Mouse (Mus musculus) midbrain, embryonic 12.5 days (tissue): Measurements from ENCODE around the gene Ahdc1. TPM values are rescaled to one million over a fixed set of nuclear protein-coding genes. Genes with fewer than 3 reads are reported as not detected.
A peak's percentile ranks its signal among the peaks of the same experiment; 100 is the strongest.

Experiments used
- ATAC-seq: fragments of 200-750 bp; cut with Nextera tagmentation; 2 replicates; pipeline ENCODE4 v1.8.0; 2017; ENCODE audit warnings: low read depth, moderate TSS enrichment, moderate library complexity; ENCODE audit not compliant: low FRiP score
- H3K27ac ChIP-seq: fragments of 300-500 bp; sonication (generic); replicated peaks from 2 replicates; pipeline ENCODE4 v1.5.1; 2016; ENCODE audit warnings: mild to moderate bottlenecking
- H3K27me3 ChIP-seq: fragments of 300-500 bp; sonication (generic); 2 replicates; pipeline ENCODE4 v1.6.1; 2016; ENCODE audit warnings: mild to moderate bottlenecking
- H3K36me3 ChIP-seq: fragments of 300-500 bp; sonication (generic); 2 replicates; pipeline ENCODE4 v1.6.1; 2016
- H3K4me1 ChIP-seq: fragments of 300-500 bp; sonication (generic); 2 replicates; pipeline ENCODE4 v1.6.1; 2016
- H3K4me2 ChIP-seq: fragments of 300-500 bp; sonication (generic); replicated peaks from 2 replicates; pipeline ENCODE4 v1.6.1; 2016; ENCODE audit warnings: mild to moderate bottlenecking, moderate library complexity
- H3K4me3 ChIP-seq: fragments of 300-500 bp; sonication (generic); 2 replicates; pipeline ENCODE4 v1.5.1; 2016; ENCODE audit warnings: mild to moderate bottlenecking
- H3K9ac ChIP-seq: fragments of 300-500 bp; sonication (generic); replicated peaks from 2 replicates; pipeline ENCODE4 v1.6.1; 2016; ENCODE audit warnings: mild to moderate bottlenecking, moderate library complexity
- H3K9me3 ChIP-seq: fragments of 300-500 bp; sonication (generic); 2 replicates; pipeline ENCODE4 v1.6.1; 2016; ENCODE audit warnings: mild to moderate bottlenecking
- WGBS: fragments of 180-500 bp; shearing (Covaris S2); methylation state at CpG from one replicate; pipeline ENCODE4 v1.1.7; 2016; 5-methylcytosine and 5-hydroxymethylcytosine counted together
- polyA plus RNA-seq: library from polyadenylated mRNA; unstranded; fragments of >200 nt; fragmentation: Nextera tagmentation; extraction: Ambion mirVana; gene quantifications from 2 replicates; pipeline ENCODE4 v1.2.1, GENCODE M21; 2016

Ahdc1 gene
- polyA plus RNA-seq, 1 experiment from 2014 or later: 9.1 TPM

GRCm38 (mm10) chr4:132974904-132975303, 36.2 kb upstream of the Ahdc1 start:
- ATAC-seq: no peak
- H3K4me3 ChIP-seq: peak overlapping the region; percentile 22; the same call in 1 of the 2 replicates
- peak overlapping the region; percentile 37 for H3K4me2 ChIP-seq
- no peaks in the 10 kb centered on the region for H3K9me3 ChIP-seq
- H3K27ac ChIP-seq: no peak overlapping the region
- H3K27me3 ChIP-seq: peaks cover 65% of the 10 kb centered on the region
- H3K36me3 ChIP-seq: no peaks in the 10 kb centered on the region
- no peak overlapping the region for H3K9ac ChIP-seq
- WGBS: 1% methylated on average over 15 of the region's 15 CpGs
- H3K4me1 ChIP-seq: peaks cover 22% of the 10 kb centered on the region

GRCm38 (mm10) chr4:132975791-132976190, 35.3 kb upstream of the Ahdc1 start:
- 42% methylated on average over 3 of the region's 3 CpGs for WGBS
- Histone ChIP-seq H3K27me3 (peaks cover 63% of the 10 kb centered on the region), H3K4me3 (no peak overlapping the region), H3K4me1 (peaks cover 22% of the 10 kb centered on the region), H3K4me2 (no peak overlapping the region), H3K9ac (no peak overlapping the region), H3K9me3 (no peaks in the 10 kb centered on the region), H3K27ac (no peak overlapping the region), H3K36me3 (no peaks in the 10 kb centered on the region)
- ATAC-seq: no peak

GRCm38 (mm10) chr4:132976729-132977128, 34.3 kb upstream of the Ahdc1 start:
- WGBS: 86% methylated on average over 6 of the region's 6 CpGs
- no peak for ATAC-seq
- no peak overlapping the region for H3K9ac ChIP-seq
- H3K27ac ChIP-seq: no peak overlapping the region
- H3K27me3 ChIP-seq: peaks cover 59% of the 10 kb centered on the region
- no peaks in the 10 kb centered on the region for H3K36me3 ChIP-seq
- H3K4me2 ChIP-seq: no peak overlapping the region
- H3K9me3 ChIP-seq: no peaks in the 10 kb centered on the region
- H3K4me3 ChIP-seq: no peak overlapping the region
- peaks cover 22% of the 10 kb centered on the region for H3K4me1 ChIP-seq

GRCm38 (mm10) chr4:132977597-132977996, 33.5 kb upstream of the Ahdc1 start:
- no peak for ATAC-seq
- Histone ChIP-seq H3K4me3 (no peak overlapping the region), H3K27ac (no peak overlapping the region), H3K4me1 (peaks cover 22% of the 10 kb centered on the region), H3K9ac (no peak overlapping the region), H3K36me3 (no peaks in the 10 kb centered on the region), H3K27me3 (peaks cover 50% of the 10 kb centered on the region), H3K4me2 (no peak overlapping the region), H3K9me3 (no peaks in the 10 kb centered on the region)
- 45% methylated on average over 5 of the region's 5 CpGs for WGBS

- H3K36me3 ChIP-seq: no peaks in the 10 kb centered on the region
- no peak overlapping the region for H3K9ac ChIP-seq
- no peak for ATAC-seq
- H3K4me1 ChIP-seq: peaks cover 23% of the 10 kb centered on the region
- no peaks in the 10 kb centered on the region for H3K9me3 ChIP-seq
- H3K4me2 ChIP-seq: no peak overlapping the region
- no peak overlapping the region for H3K4me3 ChIP-seq
- H3K27me3 ChIP-seq: peaks cover 35% of the 10 kb centered on the region
- no peak overlapping the region for H3K27ac ChIP-seq
- WGBS: 88% methylated on average over 2 of the region's 2 CpGs
These were observed 31.9 kb upstream of the Ahdc1 start for GRCm38 (mm10) chr4:132979186-132979585.

GRCm38 (mm10) chr4:132981621-132982020, 29.4 kb upstream of the Ahdc1 start:
- H3K4me1 ChIP-seq: peaks cover 12% of the 10 kb centered on the region
- H3K4me3 ChIP-seq: no peak overlapping the region
- no peak overlapping the region for H3K27ac ChIP-seq
- WGBS: 82% methylated on average over 6 of the region's 6 CpGs
- H3K4me2 ChIP-seq: no peak overlapping the region
- no peaks in the 10 kb centered on the region for H3K36me3 ChIP-seq
- no peak overlapping the region for H3K9ac ChIP-seq
- H3K27me3 ChIP-seq: peaks cover 11% of the 10 kb centered on the region
- no peaks in the 10 kb centered on the region for H3K9me3 ChIP-seq
- no peak for ATAC-seq

- ATAC-seq: no peak
- Histone ChIP-seq H3K27ac (no peak overlapping the region), H3K27me3 (no peaks in the 10 kb centered on the region), H3K4me3 (no peak overlapping the region), H3K36me3 (no peaks in the 10 kb centered on the region), H3K9me3 (no peaks in the 10 kb centered on the region), H3K4me1 (peaks cover 12% of the 10 kb centered on the region), H3K9ac (no peak overlapping the region), H3K4me2 (no peak overlapping the region)
- WGBS: 89% methylated on average over 6 of the region's 6 CpGs
These were observed 28.1 kb upstream of the Ahdc1 start for GRCm38 (mm10) chr4:132982999-132983398.

- peak overlapping the region; percentile 84 for H3K27ac ChIP-seq
- peaks cover 12% of the 10 kb centered on the region for H3K4me1 ChIP-seq
- WGBS: 46% methylated on average over 7 of the region's 7 CpGs
- no peak overlapping the region for H3K4me2 ChIP-seq
- no peak; the same call in 1 of the 2 replicates for ATAC-seq
- no peaks in the 10 kb centered on the region for H3K9me3 ChIP-seq
- no peaks in the 10 kb centered on the region for H3K27me3 ChIP-seq
- H3K4me3 ChIP-seq: no peak overlapping the region
- H3K9ac ChIP-seq: peak overlapping the region; percentile 17
- no peaks in the 10 kb centered on the region for H3K36me3 ChIP-seq
These were observed 27.2 kb upstream of the Ahdc1 start for GRCm38 (mm10) chr4:132983664-132984512.

- 90% methylated on average over 6 of the region's 6 CpGs for WGBS
These were observed 22.3 kb upstream of the Ahdc1 start for GRCm38 (mm10) chr4:132988581-132989355.

GRCm38 (mm10) chr4:132993553-132993952, 17.5 kb upstream of the Ahdc1 start:
- H3K27ac ChIP-seq: no peak overlapping the region
- H3K36me3 ChIP-seq: no peaks in the 10 kb centered on the region
- WGBS: 70% methylated on average over 4 of the region's 4 CpGs
- H3K9ac ChIP-seq: no peak overlapping the region
- H3K27me3 ChIP-seq: no peaks in the 10 kb centered on the region
- H3K4me3 ChIP-seq: no peak overlapping the region
- no peak overlapping the region for H3K4me2 ChIP-seq
- no peak for ATAC-seq
- no peaks in the 10 kb centered on the region for H3K4me1 ChIP-seq
- H3K9me3 ChIP-seq: no peaks in the 10 kb centered on the region

More at GRCm38 (mm10) chr4:132988581-132989355, 22.3 kb upstream of the Ahdc1 start:
- no peak overlapping the region for H3K27ac ChIP-seq
- H3K9ac ChIP-seq: no peak overlapping the region
- H3K27me3 ChIP-seq: no peaks in the 10 kb centered on the region
- H3K4me1 ChIP-seq: peaks cover 10% of the 10 kb centered on the region
- no peaks in the 10 kb centered on the region for H3K36me3 ChIP-seq
- no peaks in the 10 kb centered on the region for H3K9me3 ChIP-seq
- no peak for ATAC-seq
- H3K4me3 ChIP-seq: no peak overlapping the region
- H3K4me2 ChIP-seq: no peak overlapping the region

GRCm38 (mm10) chr4:132997469-132998237, 13.4 kb upstream of the Ahdc1 start:
- Histone ChIP-seq H3K27me3 (no peaks in the 10 kb centered on the region), H3K4me2 (no peak overlapping the region), H3K27ac (no peak overlapping the region), H3K36me3 (no peaks in the 10 kb centered on the region), H3K4me3 (no peak overlapping the region), H3K9me3 (no peaks in the 10 kb centered on the region), H3K4me1 (peaks cover 9% of the 10 kb centered on the region), H3K9ac (no peak overlapping the region)
- 47% methylated on average over 14 of the region's 14 CpGs for WGBS
- no peak for ATAC-seq
